Mouse (Mus musculus) neural tube, embryonic 15.5 days (tissue): Measurements from ENCODE around the gene Gimap4. TPM values are rescaled to one million over a fixed set of nuclear protein-coding genes. Genes with fewer than 3 reads are reported as not detected.
"Not testable (repeated sequence)": the region's sequence is repeated elsewhere in the genome, so short reads cannot be mapped to it uniquely, and the experiment has no call there.

ENCODE experiments used
- ATAC-seq: fragments of 200-750 bp; cut with Nextera tagmentation; 2 replicates; pipeline ENCODE4 v1.8.0; 2017; ENCODE audit warnings: mild to moderate bottlenecking, moderate TSS enrichment, moderate library complexity; ENCODE audit not compliant: low FRiP score
- H3K27ac ChIP-seq: fragments of 300-500 bp; sonication (generic); replicated peaks from 2 replicates; pipeline ENCODE4 v1.5.1; 2015; ENCODE audit warnings: mild to moderate bottlenecking, inconsistent platforms
- H3K27me3 ChIP-seq: fragments of 300-500 bp; sonication (generic); replicated peaks from 2 replicates; pipeline ENCODE4 v1.6.1; 2015; ENCODE audit warnings: inconsistent platforms
- H3K36me3 ChIP-seq: fragments of 300-500 bp; sonication (generic); 2 replicates; pipeline ENCODE4 v1.6.1; 2015; ENCODE audit warnings: inconsistent platforms
- H3K4me1 ChIP-seq: fragments of 300-500 bp; sonication (generic); 2 replicates; pipeline ENCODE4 v1.6.1; 2015; ENCODE audit warnings: inconsistent platforms
- H3K4me2 ChIP-seq: fragments of 300-500 bp; sonication (generic); 2 replicates; pipeline ENCODE4 v1.6.1; 2015; ENCODE audit warnings: inconsistent platforms, mild to moderate bottlenecking, moderate library complexity
- H3K4me3 ChIP-seq: fragments of 300-500 bp; sonication (generic); replicated peaks from 2 replicates; pipeline ENCODE4 v1.5.1; 2015; ENCODE audit warnings: mild to moderate bottlenecking, inconsistent platforms
- H3K9ac ChIP-seq: fragments of 300-500 bp; sonication (generic); replicated peaks from 2 replicates; pipeline ENCODE4 v1.6.1; 2015; ENCODE audit warnings: mild to moderate bottlenecking, inconsistent platforms
- H3K9me3 ChIP-seq: fragments of 300-500 bp; sonication (generic); replicated peaks from 2 replicates; pipeline ENCODE4 v1.6.1; 2016; ENCODE audit warnings: inconsistent platforms
- WGBS: fragments of 180-500 bp; shearing (Covaris S2); methylation state at CpG from one replicate; pipeline ENCODE4 v1.1.7; 2015; ENCODE audit warnings: mixed read lengths; 5-methylcytosine and 5-hydroxymethylcytosine counted together
- polyA plus RNA-seq: library from polyadenylated mRNA; unstranded; fragments of >200 nt; fragmentation: Nextera tagmentation; extraction: Ambion mirVana; gene quantifications from 2 replicates; pipeline ENCODE4 v1.2.1, GENCODE M21; 2015

Gene Gimap4
- polyA plus RNA-seq, 1 experiment from 2014 or later = 1.4 TPM

DNA sequence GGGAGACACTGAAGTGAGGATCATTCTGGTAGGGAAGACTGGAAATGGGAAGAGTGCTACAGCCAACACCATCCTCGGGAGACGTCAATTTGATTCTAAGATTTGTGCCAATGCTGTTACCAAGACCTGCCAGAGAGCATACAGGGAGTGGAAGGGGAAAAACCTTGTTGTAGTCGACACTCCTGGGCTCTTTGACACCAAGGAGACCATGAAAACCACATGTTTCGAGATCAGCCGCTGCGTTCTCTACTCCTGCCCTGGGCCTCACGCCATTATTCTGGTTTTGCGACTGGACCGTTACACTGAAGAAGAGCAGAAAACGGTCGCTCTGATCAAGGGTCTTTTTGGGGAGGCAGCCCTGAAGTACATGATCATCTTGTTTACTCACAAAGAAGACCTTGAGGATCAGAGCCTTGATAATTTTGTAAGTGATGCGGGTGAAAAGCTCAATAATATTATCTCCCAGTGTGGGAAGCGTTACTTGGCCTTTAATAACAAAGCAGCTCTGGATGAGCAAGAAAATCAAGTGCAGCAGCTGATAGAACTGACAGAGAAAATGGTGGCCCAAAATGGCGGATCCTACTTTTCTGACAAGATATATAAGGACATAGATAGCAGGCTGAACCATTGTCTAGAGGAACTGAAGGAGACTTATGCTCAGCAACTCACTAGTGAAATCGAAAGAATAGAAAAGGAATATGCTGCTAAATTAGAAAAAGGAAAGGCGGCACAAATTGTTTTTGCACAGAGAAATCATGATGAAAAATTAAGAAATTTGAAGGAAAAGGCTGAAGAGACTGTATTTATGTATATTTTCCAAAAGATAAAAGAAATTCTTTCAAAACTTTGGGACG lies 6.6 kb upstream of the Gimap4 start:
- H3K9ac ChIP-seq = no peak overlapping the region
- WGBS = 93% methylated on average over 17 of the region's 17 CpGs
- H3K36me3 ChIP-seq = no peaks in the 10 kb centered on the region
- no peak for ATAC-seq
- H3K27ac ChIP-seq = no peak overlapping the region
- no peak overlapping the region for H3K4me3 ChIP-seq
- H3K4me1 ChIP-seq = peaks cover 5% of the 10 kb centered on the region; the same call in 1 of the 2 replicates
- H3K9me3 ChIP-seq = no peaks in the 10 kb centered on the region
- H3K27me3 ChIP-seq = no peaks in the 10 kb centered on the region
- no peak overlapping the region for H3K4me2 ChIP-seq

DNA sequence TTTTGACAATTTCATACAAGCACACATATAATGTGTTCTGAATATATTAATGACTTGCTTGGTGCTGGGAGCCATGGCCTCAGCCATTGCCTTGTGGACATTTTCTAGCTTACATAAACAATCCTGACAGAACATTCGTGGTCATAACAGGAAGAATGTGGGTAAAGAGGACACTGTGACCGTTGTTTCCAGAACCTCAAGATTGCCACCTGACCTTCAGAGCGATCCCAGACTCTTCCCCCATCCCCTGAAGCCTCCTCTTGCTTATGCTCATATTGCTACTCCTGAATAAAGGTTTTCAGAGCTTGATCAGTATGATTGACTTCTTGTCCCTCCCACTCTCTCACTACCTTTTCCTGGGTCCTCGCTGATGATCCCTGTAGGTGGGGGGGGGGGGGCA lies 6.0 kb upstream of the Gimap4 start:
- WGBS = 84% methylated on average over 4 of the region's 4 CpGs

DNA sequence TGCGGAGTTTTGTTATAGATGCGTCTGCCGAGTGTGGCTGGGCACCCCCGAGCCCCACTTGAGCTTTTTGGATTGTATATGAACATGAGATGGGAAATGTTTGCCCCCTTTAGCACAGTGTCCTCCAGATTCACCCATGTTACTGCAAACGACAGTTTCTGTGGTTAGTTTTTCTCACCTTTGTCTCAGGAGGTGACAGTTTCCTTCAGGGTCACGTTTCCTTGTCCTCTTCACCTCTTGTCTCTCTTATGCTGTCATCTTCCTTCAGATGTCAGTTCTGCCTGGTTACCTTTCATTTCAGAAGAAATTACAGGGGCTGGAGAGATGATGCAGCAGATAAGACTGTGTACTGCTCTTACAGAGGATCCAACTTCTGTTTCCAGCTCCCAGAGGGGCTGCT lies 4.6 kb upstream of the Gimap4 start:
- Histone ChIP-seq H3K27ac (no peak overlapping the region), H3K4me3 (no peak overlapping the region), H3K27me3 (no peaks in the 10 kb centered on the region), H3K9ac (no peak overlapping the region), H3K36me3 (no peaks in the 10 kb centered on the region), H3K4me1 (peaks cover 5% of the 10 kb centered on the region; the same call in 1 of the 2 replicates), H3K9me3 (no peaks in the 10 kb centered on the region), H3K4me2 (no peak overlapping the region)
- 83% methylated on average over 6 of the region's 6 CpGs for WGBS
- ATAC-seq = no peak

More for the DNA sequence above, 6.0 kb upstream of the Gimap4 start:
- ATAC-seq = no peak
- no peak overlapping the region for H3K9ac ChIP-seq
- H3K27me3 ChIP-seq = no peaks in the 10 kb centered on the region
- H3K9me3 ChIP-seq = no peaks in the 10 kb centered on the region
- no peaks in the 10 kb centered on the region for H3K36me3 ChIP-seq
- no peak overlapping the region for H3K27ac ChIP-seq
- no peak overlapping the region for H3K4me3 ChIP-seq
- H3K4me1 ChIP-seq = peaks cover 5% of the 10 kb centered on the region; the same call in 1 of the 2 replicates
- no peak overlapping the region for H3K4me2 ChIP-seq

DNA sequence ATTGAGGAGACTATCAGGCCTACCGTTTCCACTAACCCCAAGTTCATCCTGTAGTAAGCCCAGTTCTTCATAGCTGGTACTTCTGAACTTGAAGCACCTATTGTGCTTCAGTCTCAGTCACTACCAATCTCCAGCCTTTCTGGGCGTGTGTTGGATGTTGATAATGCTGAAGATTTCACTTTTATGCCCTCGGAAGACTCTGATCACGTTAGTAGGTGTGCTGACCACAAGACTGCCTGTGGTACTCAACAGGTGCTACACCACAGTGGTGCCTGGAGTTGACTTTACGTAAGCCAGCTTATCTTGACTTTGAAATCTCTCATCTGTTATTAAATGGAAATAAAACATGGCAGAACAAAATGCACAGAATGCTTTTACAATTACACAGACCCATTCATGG lies 3.9 kb upstream of the Gimap4 start:
- no peaks in the 10 kb centered on the region for H3K9me3 ChIP-seq
- ATAC-seq = no peak
- H3K36me3 ChIP-seq = no peaks in the 10 kb centered on the region
- WGBS = 84% methylated on average over 5 of the region's 5 CpGs
- no peak overlapping the region for H3K4me2 ChIP-seq
- H3K9ac ChIP-seq = no peak overlapping the region
- no peak overlapping the region for H3K4me3 ChIP-seq
- H3K4me1 ChIP-seq = peaks cover 5% of the 10 kb centered on the region; the same call in 1 of the 2 replicates
- no peaks in the 10 kb centered on the region for H3K27me3 ChIP-seq
- H3K27ac ChIP-seq = no peak overlapping the region

DNA sequence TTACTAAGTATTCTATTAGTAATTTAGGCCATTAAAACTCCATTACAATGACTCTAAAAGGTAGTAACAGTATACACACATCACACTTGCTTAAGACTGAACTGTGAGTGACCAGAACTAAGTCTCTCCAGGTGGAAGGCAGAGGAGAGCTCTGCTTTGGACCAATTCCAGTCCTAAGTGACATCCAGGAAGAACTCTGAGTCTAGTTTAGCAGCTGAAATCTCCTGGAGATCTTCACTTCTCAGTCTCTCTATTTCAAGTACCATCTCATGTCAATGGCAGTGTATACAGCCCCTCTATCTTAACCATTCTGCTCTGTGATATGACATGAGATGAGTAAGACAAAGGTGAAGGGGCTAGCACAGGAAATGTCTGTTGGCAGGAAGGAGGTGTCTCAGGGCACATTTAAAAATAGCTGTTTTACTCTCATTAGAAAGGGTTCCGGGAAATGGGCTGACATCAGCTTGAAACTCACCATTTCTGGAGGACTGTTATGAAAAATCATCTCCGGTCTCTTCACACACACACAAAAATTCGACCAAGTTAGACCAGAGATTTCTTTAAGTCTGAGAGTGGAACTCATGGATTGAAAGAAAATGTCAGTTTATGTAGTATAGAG lies 2.8 kb upstream of the Gimap4 start:
- Histone ChIP-seq H3K9me3 (no peaks in the 10 kb centered on the region), H3K36me3 (no peaks in the 10 kb centered on the region), H3K4me3 (no peak overlapping the region), H3K4me1 (no peaks in the 10 kb centered on the region), H3K27me3 (no peaks in the 10 kb centered on the region), H3K9ac (no peak overlapping the region), H3K4me2 (no peak overlapping the region), H3K27ac (no peak overlapping the region)
- WGBS = 76% methylated on average over 3 of the region's 3 CpGs
- ATAC-seq = no peak

DNA sequence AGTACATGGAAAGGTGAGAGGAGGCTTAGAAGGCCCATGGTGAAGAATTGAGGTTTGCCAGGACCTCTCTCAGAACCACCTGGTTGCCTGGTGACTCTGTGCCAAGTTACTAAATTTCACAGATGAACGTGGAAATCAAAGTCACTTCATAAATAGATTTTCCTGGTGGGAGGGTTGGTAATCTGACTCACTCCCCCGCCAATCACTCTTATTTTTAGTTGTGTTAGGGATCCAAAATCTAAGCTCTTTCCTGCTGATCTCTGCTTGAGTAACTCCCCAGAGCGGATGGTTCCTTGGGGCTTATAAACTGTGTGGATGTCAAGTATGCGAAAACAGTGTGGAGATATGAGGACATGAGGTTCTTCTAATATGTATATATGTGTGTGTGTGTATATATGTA lies 2.1 kb upstream of the Gimap4 start:
- H3K36me3 ChIP-seq = no peaks in the 10 kb centered on the region
- no peak overlapping the region for H3K4me2 ChIP-seq
- H3K9ac ChIP-seq = no peak overlapping the region
- no peaks in the 10 kb centered on the region for H3K4me1 ChIP-seq
- ATAC-seq = no peak
- WGBS = 90% methylated on average over 4 of the region's 4 CpGs
- H3K4me3 ChIP-seq = no peak overlapping the region
- H3K27me3 ChIP-seq = no peaks in the 10 kb centered on the region
- no peak overlapping the region for H3K27ac ChIP-seq
- H3K9me3 ChIP-seq = no peaks in the 10 kb centered on the region

DNA sequence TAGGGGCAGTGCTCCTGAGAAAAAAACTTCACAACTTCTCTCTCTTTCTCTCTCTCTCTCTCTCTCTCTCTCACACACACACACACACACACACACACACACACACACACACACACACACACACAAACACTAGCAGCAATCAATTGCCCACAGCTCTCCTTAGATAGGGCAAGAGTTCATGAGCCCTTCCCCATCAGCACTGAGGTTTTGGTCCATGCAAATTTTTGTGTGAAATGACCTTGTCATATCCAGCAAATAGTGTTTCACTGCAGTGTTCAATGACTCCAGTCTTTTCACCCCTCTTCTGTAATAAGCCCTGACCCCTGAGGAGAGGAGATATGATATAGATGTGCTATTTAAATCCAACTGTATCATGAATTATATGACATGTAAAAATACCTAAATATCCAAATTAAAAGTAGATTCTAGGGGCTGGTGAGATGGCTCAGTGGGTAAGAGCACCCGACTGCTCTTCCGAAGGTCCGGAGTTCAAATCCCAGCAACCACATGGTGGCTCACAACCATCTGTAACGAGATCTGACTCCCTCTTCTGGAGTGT lies 1.0 kb upstream of the Gimap4 start:
- H3K9me3 ChIP-seq, H3K4me3 ChIP-seq, H3K27me3 ChIP-seq, ATAC-seq, H3K27ac ChIP-seq, H3K9ac ChIP-seq, H3K36me3 ChIP-seq, H3K4me2 ChIP-seq, H3K4me1 ChIP-seq: not testable (repeated sequence)
- 99% methylated on average over 3 of the region's 4 CpGs for WGBS

DNA sequence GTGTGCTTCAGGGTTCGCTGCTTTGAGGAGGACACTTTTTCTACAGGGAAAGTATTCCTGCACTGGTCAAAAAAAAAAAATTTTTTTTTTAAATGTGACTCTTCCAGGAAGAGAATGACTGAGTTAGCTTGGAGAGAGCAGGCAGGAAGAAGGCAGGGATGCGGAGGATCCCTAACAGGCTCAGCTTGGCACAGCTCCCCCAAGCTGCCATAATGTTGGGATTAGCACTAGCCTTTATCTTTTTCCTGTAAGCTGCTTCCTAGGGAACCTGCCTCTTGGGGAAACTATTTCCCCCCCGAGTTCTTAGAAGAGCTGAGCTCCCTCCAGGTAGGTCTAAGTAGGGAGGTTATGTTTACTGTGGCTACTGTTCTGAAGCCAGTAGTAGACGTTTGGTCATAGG lies 457 bp downstream of the Gimap4 start:
- Histone ChIP-seq H3K27ac (no peak overlapping the region), H3K4me2 (no peak overlapping the region), H3K27me3 (no peaks in the 10 kb centered on the region), H3K36me3 (no peaks in the 10 kb centered on the region), H3K9me3 (no peaks in the 10 kb centered on the region), H3K4me1 (no peaks in the 10 kb centered on the region), H3K9ac (no peak overlapping the region), H3K4me3 (no peak overlapping the region)
- 75% methylated on average over 4 of the region's 4 CpGs for WGBS
- no peak for ATAC-seq

DNA sequence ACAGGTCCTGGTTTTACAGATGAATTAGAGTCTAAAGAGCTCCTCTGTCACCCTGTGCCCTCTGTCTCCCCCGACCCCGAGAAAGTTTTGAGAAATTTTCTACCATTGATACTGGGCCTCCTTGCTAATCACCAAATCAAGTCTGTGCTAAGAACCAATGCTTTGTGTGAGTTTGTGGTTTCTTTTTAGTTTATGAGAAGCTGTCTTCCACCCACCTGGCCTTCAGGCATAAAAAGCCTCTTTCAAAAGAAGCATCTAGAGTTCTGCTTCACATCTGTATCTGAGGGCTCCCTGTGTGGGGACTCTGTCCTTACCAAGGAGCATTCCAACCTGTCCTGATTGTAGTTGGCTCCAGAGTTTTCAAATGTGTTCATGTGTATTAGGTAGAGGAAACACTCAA lies 902 bp downstream of the Gimap4 start:
- 88% methylated on average over 2 of the region's 2 CpGs for WGBS
- H3K36me3 ChIP-seq = no peaks in the 10 kb centered on the region
- no peak for ATAC-seq

DNA sequence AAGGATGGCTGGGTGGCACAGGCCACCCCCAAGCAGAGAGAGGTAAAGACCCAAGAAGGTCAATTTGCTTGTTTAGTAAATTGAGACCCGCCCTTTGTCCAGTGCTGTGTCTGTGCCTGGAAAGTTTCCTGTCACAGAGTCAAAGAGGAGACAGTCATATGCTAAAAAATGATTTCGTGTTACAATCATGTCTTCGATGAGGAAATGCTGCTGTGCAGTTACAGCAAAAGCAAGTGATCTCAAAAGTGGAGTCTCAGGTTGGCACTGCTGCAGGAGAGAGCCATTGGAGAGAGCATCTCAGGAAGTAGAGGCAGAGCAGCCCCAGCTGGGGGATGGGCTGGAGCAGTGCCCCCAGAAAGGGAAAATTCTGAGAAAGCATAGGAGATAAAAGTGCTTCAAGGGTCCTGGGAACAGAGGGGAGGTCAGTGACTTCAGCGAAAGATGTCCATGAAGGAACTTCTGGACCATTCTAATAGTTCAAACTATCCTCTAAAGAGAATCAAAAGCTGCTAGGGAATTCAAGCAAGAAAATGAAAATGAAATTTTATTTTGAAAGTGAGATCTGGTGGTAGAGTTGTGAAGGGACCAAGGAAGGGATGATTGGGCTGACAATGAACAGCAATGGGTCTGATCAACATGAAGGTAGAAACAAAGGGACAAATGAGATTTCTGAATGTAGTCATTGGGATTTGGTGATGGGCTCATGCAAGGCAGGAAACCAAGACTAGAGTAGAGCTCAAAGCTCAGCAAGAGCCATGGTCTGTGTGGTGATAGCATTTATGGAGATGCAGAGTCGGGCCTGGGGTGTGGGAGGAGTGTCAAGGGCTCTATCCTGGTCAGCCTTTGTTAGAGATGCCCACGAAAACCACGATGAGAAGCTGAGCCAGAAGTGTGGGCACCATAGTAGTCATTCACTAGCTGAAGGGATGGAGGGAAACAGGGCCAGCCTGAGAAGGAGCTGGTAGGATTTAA lies 1.6 kb downstream of the Gimap4 start:
- Histone ChIP-seq H3K4me2 (no peak overlapping the region), H3K27me3 (no peaks in the 10 kb centered on the region), H3K4me1 (no peaks in the 10 kb centered on the region), H3K27ac (no peak overlapping the region), H3K36me3 (no peaks in the 10 kb centered on the region), H3K4me3 (no peak overlapping the region), H3K9ac (no peak overlapping the region), H3K9me3 (no peaks in the 10 kb centered on the region)
- 89% methylated on average over 7 of the region's 7 CpGs for WGBS
- ATAC-seq = no peak

More for the DNA sequence above, 902 bp downstream of the Gimap4 start:
- H3K9me3 ChIP-seq = no peaks in the 10 kb centered on the region
- no peak overlapping the region for H3K9ac ChIP-seq
- H3K27me3 ChIP-seq = no peaks in the 10 kb centered on the region
- no peak overlapping the region for H3K4me3 ChIP-seq
- no peak overlapping the region for H3K27ac ChIP-seq
- H3K4me2 ChIP-seq = no peak overlapping the region
- H3K4me1 ChIP-seq = no peaks in the 10 kb centered on the region

DNA sequence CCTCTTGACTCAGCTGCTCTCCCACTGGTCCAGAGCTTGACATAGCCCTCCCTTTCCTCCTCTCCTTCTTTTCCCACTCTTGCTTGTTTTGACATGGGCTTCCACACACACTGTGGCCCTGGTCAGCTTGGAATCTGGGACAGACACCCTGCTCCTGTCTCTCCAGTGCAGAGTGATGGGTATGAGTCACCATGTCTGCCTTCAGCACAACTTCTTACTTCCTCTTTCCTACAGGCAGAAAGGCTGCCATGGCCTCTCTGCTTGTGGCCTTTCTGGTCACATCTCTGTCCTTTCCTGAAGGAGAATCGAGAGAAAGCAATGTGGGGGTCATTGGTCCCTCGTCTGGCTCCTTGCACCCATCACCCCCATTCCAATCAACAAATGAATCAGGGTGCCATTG lies 2.7 kb downstream of the Gimap4 start:
- Histone ChIP-seq H3K36me3 (no peaks in the 10 kb centered on the region), H3K27ac (no peak overlapping the region), H3K4me1 (no peaks in the 10 kb centered on the region), H3K9ac (no peak overlapping the region), H3K4me3 (no peak overlapping the region), H3K9me3 (no peaks in the 10 kb centered on the region), H3K4me2 (no peak overlapping the region), H3K27me3 (no peaks in the 10 kb centered on the region)
- no peak for ATAC-seq
- 78% methylated on average over 2 of the region's 2 CpGs for WGBS
